Comparison of ENCODE assay signal across 9 mouse cellular contexts in genomic region chr1:72945750-72946102, GRCm38 (mm10).
DNase-seq lines count a peak whose midpoint lies in the region; ATAC-seq and TF ChIP-seq lines count a peak whose summit lies in the region.
"Had no signal": no experiment of that assay in that cellular context is flagged by ENCODE, and none has a peak within 500 bp of the region (broad histone marks: within the 10 kb centered on the region; RNA-seq: fewer than 3 reads in every experiment).

No protein-coding gene starts in this region.

- no peaks in the 10 kb centered on the region for H3K36me3 ChIP-seq in liver, adult 2 months (ENCODE audit: control insufficient read depth, insufficient read depth, low read length)
- H3K36me3 ChIP-seq in forebrain, embryonic 15.5 days = no peaks in the 10 kb centered on the region
- no peaks in the 10 kb centered on the region for H3K36me3 ChIP-seq in limb, embryonic 15.5 days
- no peaks in the 10 kb centered on the region for H3K36me3 ChIP-seq in stomach, embryonic 14.5 days (ENCODE audit: control insufficient read depth, insufficient read depth, low read length)

- no peak overlapping the region for H3K9ac ChIP-seq in liver, adult 2 months (ENCODE audit: low read depth, low read length)
- no peak overlapping the region for H3K9ac ChIP-seq in forebrain, embryonic 15.5 days (replicated peaks)
- no peak overlapping the region for H3K9ac ChIP-seq in limb, embryonic 15.5 days
- H3K9ac ChIP-seq in stomach, embryonic 14.5 days (replicated peaks; ENCODE audit: low read depth, low read length) = no peak overlapping the region

- 0 out of 2 replicates have a peak, but pooled peaks cover 3% of the 10 kb centered on the region for H3K27me3 ChIP-seq in liver, adult 2 months (ENCODE audit: control insufficient read depth, insufficient read depth, low read length)
- no peaks in the 10 kb centered on the region for H3K27me3 ChIP-seq in forebrain, embryonic 15.5 days
- H3K27me3 ChIP-seq in limb, embryonic 15.5 days = no peaks in the 10 kb centered on the region
- no peaks in the 10 kb centered on the region for H3K27me3 ChIP-seq in stomach, embryonic 14.5 days (ENCODE audit: control insufficient read depth, insufficient read depth, low read length)

- TF ChIP-seq CTCF in liver, adult 2 months (IDR thresholded peaks at IDR 0.05; ENCODE audit: low read depth, low read length) = no peak

- peak; percentile 6 for DNase-seq in liver, adult 2 months (ENCODE audit: extremely low read depth, low read depth, low spot score)
- no peak for DNase-seq in liver
- no peak for DNase-seq in thymus, postnatal 14 days
- DNase-seq in adrenal gland, postnatal 14 days = no peak
- DNase-seq in gastrocnemius, postnatal 25 days = no peak
- DNase-seq: right cerebral cortex, adult 18-20 months had no signal

- H3K27ac ChIP-seq in liver, adult 2 months (replicated peaks; ENCODE audit: insufficient read depth, low read depth, low read length) = no peak overlapping the region
- H3K27ac ChIP-seq in forebrain, embryonic 15.5 days (replicated peaks) = no peak overlapping the region
- H3K27ac ChIP-seq in limb, embryonic 15.5 days = no peak overlapping the region
- H3K27ac ChIP-seq in stomach, embryonic 14.5 days (ENCODE audit: low read length) = peak overlapping the region; percentile 49; the same call in 1 of the 2 replicates

- no peaks in the 10 kb centered on the region for H3K9me3 ChIP-seq in forebrain, embryonic 15.5 days
- H3K9me3 ChIP-seq in limb, embryonic 15.5 days = no peaks in the 10 kb centered on the region
- H3K9me3 ChIP-seq in stomach, embryonic 14.5 days (ENCODE audit: control insufficient read depth, low read depth, low read length) = no peaks in the 10 kb centered on the region

- H3K4me1 ChIP-seq in liver, adult 2 months (ENCODE audit: control insufficient read depth, insufficient read depth, low read length) = no peaks in the 10 kb centered on the region
- peaks cover 8% of the 10 kb centered on the region; the same call in 1 of the 2 replicates for H3K4me1 ChIP-seq in forebrain, embryonic 15.5 days
- peaks cover 16% of the 10 kb centered on the region for H3K4me1 ChIP-seq in limb, embryonic 15.5 days
- peaks cover 19% of the 10 kb centered on the region for H3K4me1 ChIP-seq in stomach, embryonic 14.5 days (ENCODE audit: control insufficient read depth, insufficient read depth, low read length)

- no peak overlapping the region for H3K4me3 ChIP-seq in liver, adult 2 months (ENCODE audit: insufficient read depth, low read depth, low read length)
- no peak overlapping the region for H3K4me3 ChIP-seq in forebrain, embryonic 15.5 days
- H3K4me3 ChIP-seq in limb, embryonic 15.5 days = peak overlapping the region; percentile 7; the same call in 1 of the 2 replicates
- H3K4me3 ChIP-seq in stomach, embryonic 14.5 days (ENCODE audit: low read depth, low read length) = no peak overlapping the region

- WGBS in liver, adult 2 months = 25% methylated on average over 9 of the region's 9 CpGs
- WGBS in forebrain, embryonic 15.5 days = 19% methylated on average over 9 of the region's 9 CpGs
- 23% methylated on average over 9 of the region's 9 CpGs for WGBS in limb, embryonic 15.5 days
- 13% methylated on average over 9 of the region's 9 CpGs for WGBS in stomach, embryonic 14.5 days

- H3K4me2 ChIP-seq in forebrain, embryonic 15.5 days (replicated peaks) = peak overlapping the region; percentile 36; the same call in 1 of the 2 replicates
- peak overlapping the region; percentile 40 for H3K4me2 ChIP-seq in limb, embryonic 15.5 days
- H3K4me2 ChIP-seq in stomach, embryonic 14.5 days (replicated peaks; ENCODE audit: low read depth, low read length) = peak overlapping the region; percentile 32

- ATAC-seq in forebrain, embryonic 15.5 days (replicated peaks) = no peak
- no peak for ATAC-seq in limb, embryonic 15.5 days (ENCODE audit: insufficient number of reproducible peaks, low FRiP score, low TSS enrichment, low read depth)
- no peak for ATAC-seq in stomach, embryonic 14.5 days (ENCODE audit: insufficient number of reproducible peaks, insufficient read depth, low FRiP score, low read depth)

- no peaks in the 10 kb centered on the region for H3K79me2 ChIP-seq in liver, adult 2 months (ENCODE audit: control insufficient read depth, insufficient read depth, low read length)

- TF ChIP-seq POLR2A in liver, adult 2 months (IDR thresholded peaks at IDR 0.05; ENCODE audit: extremely low read depth, insufficient read depth, low read length) = no peak
